Mouse (Mus musculus) gastrocnemius, postnatal 25 days (tissue): ENCODE measurements around the gene Racgap1. TPM values are rescaled to one million over a fixed set of nuclear protein-coding genes. Genes with fewer than 3 reads are reported as not detected.

ENCODE experiments used
- DNase-seq: peaks from one replicate; pipeline ENCODE4 v3.0.0; 2022
- total RNA-seq, 2 experiments: library from RNA; stranded (reverse); gene quantifications; 1 replicate in 1 of 2; 2 replicates in 1 of 2; pipeline ENCODE4 v1.2.3; 2021

Gene Racgap1
- total RNA-seq, 2 experiments from 2014 or later: 1.3 to 2.1 TPM

- DNase-seq: no peak
These were observed 32.9 kb downstream of the Racgap1 start for GRCm38 (mm10) chr15:99618595-99618994.

- DNase-seq: no peak
These were observed 36.2 kb downstream of the Racgap1 start for GRCm38 (mm10) chr15:99615246-99615645.

- peak; percentile 22 for DNase-seq
These were observed 36.7 kb downstream of the Racgap1 start for GRCm38 (mm10) chr15:99614753-99615152.

- DNase-seq: no peak
These were observed 37.2 kb downstream of the Racgap1 start for GRCm38 (mm10) chr15:99614273-99614672.

GRCm38 (mm10) chr15:99611563-99611962, 39.9 kb downstream of the Racgap1 start:
- no peak for DNase-seq

GRCm38 (mm10) chr15:99608382-99609125, 42.9 kb downstream of the Racgap1 start:
- no peak for DNase-seq

- no peak for DNase-seq
These were observed 43.9 kb downstream of the Racgap1 start for GRCm38 (mm10) chr15:99607388-99608113.

- no peak for DNase-seq
These were observed 44.9 kb downstream of the Racgap1 start for GRCm38 (mm10) chr15:99606515-99606914.

- no peak for DNase-seq
These were observed 45.9 kb downstream of the Racgap1 start for GRCm38 (mm10) chr15:99605595-99605994.

GRCm38 (mm10) chr15:99603216-99603615, 48.2 kb downstream of the Racgap1 start:
- DNase-seq: no peak

GRCm38 (mm10) chr15:99602206-99602820, 49.1 kb downstream of the Racgap1 start:
- no peak for DNase-seq

- no peak for DNase-seq
These were observed 49.7 kb downstream of the Racgap1 start for GRCm38 (mm10) chr15:99601823-99602120.

GRCm38 (mm10) chr15:99600986-99601822, 50.3 kb downstream of the Racgap1 start, which contains the start of gene Aqp6:
Aqp6 (plus strand) TSS chr15:99601400.
- DNase-seq: no peak

GRCm38 (mm10) chr15:99599245-99600070, 52.0 kb downstream of the Racgap1 start:
- DNase-seq: no peak

GRCm38 (mm10) chr15:99597596-99597995, 53.9 kb downstream of the Racgap1 start:
- DNase-seq: no peak

GRCm38 (mm10) chr15:99596841-99597240, 54.6 kb downstream of the Racgap1 start:
- DNase-seq: no peak

GRCm38 (mm10) chr15:99596056-99596687, 55.3 kb downstream of the Racgap1 start:
- DNase-seq: peak; percentile 73

GRCm38 (mm10) chr15:99594951-99595350, 56.5 kb downstream of the Racgap1 start:
- no peak for DNase-seq

GRCm38 (mm10) chr15:99592877-99593276, 58.6 kb downstream of the Racgap1 start:
- no peak for DNase-seq

- no peak for DNase-seq
These were observed 59.3 kb downstream of the Racgap1 start for GRCm38 (mm10) chr15:99592177-99592576.
